Mouse (Mus musculus): ENCODE measurements around the gene Rubcn. TPM values are rescaled to one million over a fixed set of nuclear protein-coding genes. Genes with fewer than 3 reads are reported as not detected.

Rubcn gene
- polyA plus RNA-seq, 1 experiment from 2014 or later, result 30.4 TPM

GRCm38 (mm10) chr16:32906727-32907126, 29.2 kb upstream of the Rubcn start:
- no peak for ATAC-seq (ENCODE audit: insufficient number of reproducible peaks, insufficient read depth, low FRiP score, low read depth)
- Histone ChIP-seq H3K4me2 (ENCODE audit: low read length) (no peak overlapping the region), H3K27ac (replicated peaks in 1 of 2; ENCODE audit: control insufficient read depth in 1 of 2, insufficient read depth in 1 of 2, low read depth in 2 of 2, low read length in 2 of 2) (no peak overlapping the region)

GRCm38 (mm10) chr16:32906186-32906585, 28.6 kb upstream of the Rubcn start:
- Histone ChIP-seq H3K27me3 (ENCODE audit: control insufficient read depth, insufficient read depth, low read length) (no peaks in the 10 kb centered on the region), H3K27ac (replicated peaks in 1 of 2; ENCODE audit: control insufficient read depth in 1 of 2, insufficient read depth in 1 of 2, low read depth in 2 of 2, low read length in 2 of 2) (no peak overlapping the region), H3K4me2 (ENCODE audit: low read length) (no peak overlapping the region), H3K36me3 (ENCODE audit: control insufficient read depth, insufficient read depth, low read length) (peaks cover 51% of the 10 kb centered on the region), H3K9ac (ENCODE audit: low read length) (no peak overlapping the region), H3K9me3 (ENCODE audit: control insufficient read depth, low read length) (no peaks in the 10 kb centered on the region), H3K4me3 (ENCODE audit: control insufficient read depth in 1 of 2, insufficient read depth in 1 of 2, low read depth in 1 of 2, low read length in 2 of 2) (no peak overlapping the region), H3K4me1 (ENCODE audit: control insufficient read depth in 2 of 2, insufficient read depth in 2 of 2, low read length in 2 of 2) (no peaks in the 10 kb centered on the region)
- 77% methylated on average over 2 of the region's 2 CpGs for WGBS
- ATAC-seq (ENCODE audit: insufficient number of reproducible peaks, insufficient read depth, low FRiP score, low read depth), result no peak

More at GRCm38 (mm10) chr16:32906727-32907126, 29.2 kb upstream of the Rubcn start:
- Histone ChIP-seq H3K36me3 (ENCODE audit: control insufficient read depth, insufficient read depth, low read length) (peaks cover 45% of the 10 kb centered on the region), H3K9ac (ENCODE audit: low read length) (no peak overlapping the region), H3K9me3 (ENCODE audit: control insufficient read depth, low read length) (no peaks in the 10 kb centered on the region), H3K4me3 (ENCODE audit: control insufficient read depth in 1 of 2, insufficient read depth in 1 of 2, low read depth in 1 of 2, low read length in 2 of 2) (no peak overlapping the region), H3K27me3 (ENCODE audit: control insufficient read depth, insufficient read depth, low read length) (no peaks in the 10 kb centered on the region), H3K4me1 (ENCODE audit: control insufficient read depth in 2 of 2, insufficient read depth in 2 of 2, low read length in 2 of 2) (no peaks in the 10 kb centered on the region)
- WGBS, result 84% methylated on average over 8 of the region's 8 CpGs

GRCm38 (mm10) chr16:32902051-32902428, 24.5 kb upstream of the Rubcn start:
- Histone ChIP-seq H3K9ac (ENCODE audit: low read length) (no peak overlapping the region), H3K36me3 (ENCODE audit: control insufficient read depth, insufficient read depth, low read length) (peaks cover 80% of the 10 kb centered on the region), H3K27me3 (ENCODE audit: control insufficient read depth, insufficient read depth, low read length) (no peaks in the 10 kb centered on the region), H3K9me3 (ENCODE audit: control insufficient read depth, low read length) (no peaks in the 10 kb centered on the region), H3K27ac (replicated peaks in 1 of 2; ENCODE audit: control insufficient read depth in 1 of 2, insufficient read depth in 1 of 2, low read depth in 2 of 2, low read length in 2 of 2) (no peak overlapping the region), H3K4me3 (ENCODE audit: control insufficient read depth in 1 of 2, insufficient read depth in 1 of 2, low read depth in 1 of 2, low read length in 2 of 2) (no peak overlapping the region), H3K4me1 (ENCODE audit: control insufficient read depth in 2 of 2, insufficient read depth in 2 of 2, low read length in 2 of 2) (no peaks in the 10 kb centered on the region), H3K4me2 (ENCODE audit: low read length) (no peak overlapping the region)
- 61% methylated on average over 3 of the region's 3 CpGs for WGBS
- no peak for ATAC-seq (ENCODE audit: insufficient number of reproducible peaks, insufficient read depth, low FRiP score, low read depth)

GRCm38 (mm10) chr16:32901360-32902050, 23.9 kb upstream of the Rubcn start:
- H3K27ac ChIP-seq (replicated peaks in 1 of 2; ENCODE audit: control insufficient read depth in 1 of 2, insufficient read depth in 1 of 2, low read depth in 2 of 2, low read length in 2 of 2), result no peak overlapping the region
- peaks cover 78% of the 10 kb centered on the region for H3K36me3 ChIP-seq (ENCODE audit: control insufficient read depth, insufficient read depth, low read length)
- H3K9ac ChIP-seq (ENCODE audit: low read length), result no peak overlapping the region
- no peaks in the 10 kb centered on the region for H3K27me3 ChIP-seq (ENCODE audit: control insufficient read depth, insufficient read depth, low read length)
- H3K4me2 ChIP-seq (ENCODE audit: low read length), result no peak overlapping the region
- H3K4me1 ChIP-seq (ENCODE audit: control insufficient read depth in 2 of 2, insufficient read depth in 2 of 2, low read length in 2 of 2), result no peaks in the 10 kb centered on the region
- 86% methylated on average over 2 of the region's 2 CpGs for WGBS
- no peak for ATAC-seq (ENCODE audit: insufficient number of reproducible peaks, insufficient read depth, low FRiP score, low read depth)
- no peaks in the 10 kb centered on the region for H3K9me3 ChIP-seq (ENCODE audit: control insufficient read depth, low read length)
- H3K4me3 ChIP-seq (ENCODE audit: control insufficient read depth in 1 of 2, insufficient read depth in 1 of 2, low read depth in 1 of 2, low read length in 2 of 2), result no peak overlapping the region

- peaks cover 89% of the 10 kb centered on the region for H3K36me3 ChIP-seq (ENCODE audit: control insufficient read depth, insufficient read depth, low read length)
Observed at GRCm38 (mm10) chr16:32896126-32896525, 18.6 kb upstream of the Rubcn start.

GRCm38 (mm10) chr16:32889881-32890280, 12.3 kb upstream of the Rubcn start:
- H3K4me1 ChIP-seq (ENCODE audit: control insufficient read depth in 2 of 2, insufficient read depth in 2 of 2, low read length in 2 of 2), result no peaks in the 10 kb centered on the region
- WGBS, result 46% methylated on average over 2 of the region's 2 CpGs
- H3K4me3 ChIP-seq (ENCODE audit: control insufficient read depth in 1 of 2, insufficient read depth in 1 of 2, low read depth in 1 of 2, low read length in 2 of 2), result no peak overlapping the region
- no peak overlapping the region for H3K27ac ChIP-seq (replicated peaks in 1 of 2; ENCODE audit: control insufficient read depth in 1 of 2, insufficient read depth in 1 of 2, low read depth in 2 of 2, low read length in 2 of 2)
- H3K4me2 ChIP-seq (ENCODE audit: low read length), result no peak overlapping the region
- no peak for ATAC-seq (ENCODE audit: insufficient number of reproducible peaks, insufficient read depth, low FRiP score, low read depth)
- no peaks in the 10 kb centered on the region for H3K27me3 ChIP-seq (ENCODE audit: control insufficient read depth, insufficient read depth, low read length)
- no peaks in the 10 kb centered on the region for H3K9me3 ChIP-seq (ENCODE audit: control insufficient read depth, low read length)
- no peak overlapping the region for H3K9ac ChIP-seq (ENCODE audit: low read length)
- H3K36me3 ChIP-seq (ENCODE audit: control insufficient read depth, insufficient read depth, low read length), result peaks cover 79% of the 10 kb centered on the region

More at GRCm38 (mm10) chr16:32896126-32896525, 18.6 kb upstream of the Rubcn start:
- Histone ChIP-seq H3K4me3 (ENCODE audit: control insufficient read depth in 1 of 2, insufficient read depth in 1 of 2, low read depth in 1 of 2, low read length in 2 of 2) (no peak overlapping the region), H3K4me1 (ENCODE audit: control insufficient read depth in 2 of 2, insufficient read depth in 2 of 2, low read length in 2 of 2) (no peaks in the 10 kb centered on the region), H3K4me2 (ENCODE audit: low read length) (no peak overlapping the region), H3K27me3 (ENCODE audit: control insufficient read depth, insufficient read depth, low read length) (no peaks in the 10 kb centered on the region), H3K27ac (replicated peaks in 1 of 2; ENCODE audit: control insufficient read depth in 1 of 2, insufficient read depth in 1 of 2, low read depth in 2 of 2, low read length in 2 of 2) (no peak overlapping the region), H3K9me3 (ENCODE audit: control insufficient read depth, low read length) (no peaks in the 10 kb centered on the region), H3K9ac (ENCODE audit: low read length) (no peak overlapping the region)
- no peak for ATAC-seq (ENCODE audit: insufficient number of reproducible peaks, insufficient read depth, low FRiP score, low read depth)

GRCm38 (mm10) chr16:32887996-32888395, 10.4 kb upstream of the Rubcn start:
- ATAC-seq (ENCODE audit: insufficient number of reproducible peaks, insufficient read depth, low FRiP score, low read depth), result no peak
- Histone ChIP-seq H3K27ac (replicated peaks in 1 of 2; ENCODE audit: control insufficient read depth in 1 of 2, insufficient read depth in 1 of 2, low read depth in 2 of 2, low read length in 2 of 2) (no peak overlapping the region), H3K4me3 (ENCODE audit: control insufficient read depth in 1 of 2, insufficient read depth in 1 of 2, low read depth in 1 of 2, low read length in 2 of 2) (no peak overlapping the region), H3K9me3 (ENCODE audit: control insufficient read depth, low read length) (no peaks in the 10 kb centered on the region), H3K9ac (ENCODE audit: low read length) (no peak overlapping the region), H3K4me1 (ENCODE audit: control insufficient read depth in 2 of 2, insufficient read depth in 2 of 2, low read length in 2 of 2) (no peaks in the 10 kb centered on the region), H3K27me3 (ENCODE audit: control insufficient read depth, insufficient read depth, low read length) (no peaks in the 10 kb centered on the region), H3K36me3 (ENCODE audit: control insufficient read depth, insufficient read depth, low read length) (peaks cover 76% of the 10 kb centered on the region), H3K4me2 (ENCODE audit: low read length) (no peak overlapping the region)
- 85% methylated on average over 7 of the region's 7 CpGs for WGBS

GRCm38 (mm10) chr16:32881538-32881937, 4.0 kb upstream of the Rubcn start:
- no peak overlapping the region for H3K27ac ChIP-seq (replicated peaks in 1 of 2; ENCODE audit: control insufficient read depth in 1 of 2, insufficient read depth in 1 of 2, low read depth in 2 of 2, low read length in 2 of 2)
- peaks cover 33% of the 10 kb centered on the region for H3K36me3 ChIP-seq (ENCODE audit: control insufficient read depth, insufficient read depth, low read length)
- H3K4me2 ChIP-seq (ENCODE audit: low read length), result no peak overlapping the region
- H3K4me3 ChIP-seq (ENCODE audit: control insufficient read depth in 1 of 2, insufficient read depth in 1 of 2, low read depth in 1 of 2, low read length in 2 of 2), result no peak overlapping the region
- WGBS, result 78% methylated on average over 7 of the region's 7 CpGs
- H3K27me3 ChIP-seq (ENCODE audit: control insufficient read depth, insufficient read depth, low read length), result no peaks in the 10 kb centered on the region
- no peak for ATAC-seq (ENCODE audit: insufficient number of reproducible peaks, insufficient read depth, low FRiP score, low read depth)
- H3K9ac ChIP-seq (ENCODE audit: low read length), result no peak overlapping the region
- H3K4me1 ChIP-seq (ENCODE audit: control insufficient read depth in 2 of 2, insufficient read depth in 2 of 2, low read length in 2 of 2), result peaks cover 6 to 33% of the 10 kb centered on the region in 2 experiments
- H3K9me3 ChIP-seq (ENCODE audit: control insufficient read depth, low read length), result no peaks in the 10 kb centered on the region
